Mouse (Mus musculus): ENCODE results near the gene Nfib.
A peak's percentile ranks its signal among the peaks of the same experiment; 100 is the strongest.

The Nfib gene

DNA sequence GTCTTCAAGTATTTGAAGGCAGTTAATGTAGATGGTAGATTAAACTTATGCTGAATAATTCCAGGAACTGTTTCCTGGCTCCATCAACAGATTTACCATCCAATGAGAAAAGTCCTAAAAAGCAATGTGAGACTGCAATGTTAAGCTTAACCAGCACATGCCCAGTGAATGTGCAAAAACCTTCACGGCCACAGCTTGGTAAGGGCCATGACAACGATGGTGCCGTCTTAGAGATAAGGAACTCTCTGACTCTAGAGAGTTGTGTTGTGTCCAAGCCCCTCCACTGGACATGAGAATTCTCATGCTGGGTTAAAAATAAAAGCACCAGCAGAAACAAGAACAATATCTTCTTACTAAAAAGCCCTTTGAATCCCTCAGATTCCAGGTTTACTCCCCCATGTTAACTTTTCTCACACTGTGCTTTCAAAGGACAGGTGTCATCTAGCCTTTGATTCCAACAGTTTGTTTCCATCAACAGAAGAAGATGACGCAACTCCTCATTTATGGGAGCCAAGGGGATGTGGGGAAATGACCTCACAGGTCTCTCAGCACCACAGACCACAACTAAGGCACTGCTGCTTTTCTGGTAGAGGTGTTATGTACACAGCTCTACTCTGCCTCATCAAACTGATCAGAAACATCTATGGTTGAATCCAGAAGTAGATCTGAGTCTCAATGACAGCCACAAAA is 340.7 kb downstream of the Nfib start:
- no peak for DNase-seq (ENCODE audit: low read depth, low spot score)

DNA sequence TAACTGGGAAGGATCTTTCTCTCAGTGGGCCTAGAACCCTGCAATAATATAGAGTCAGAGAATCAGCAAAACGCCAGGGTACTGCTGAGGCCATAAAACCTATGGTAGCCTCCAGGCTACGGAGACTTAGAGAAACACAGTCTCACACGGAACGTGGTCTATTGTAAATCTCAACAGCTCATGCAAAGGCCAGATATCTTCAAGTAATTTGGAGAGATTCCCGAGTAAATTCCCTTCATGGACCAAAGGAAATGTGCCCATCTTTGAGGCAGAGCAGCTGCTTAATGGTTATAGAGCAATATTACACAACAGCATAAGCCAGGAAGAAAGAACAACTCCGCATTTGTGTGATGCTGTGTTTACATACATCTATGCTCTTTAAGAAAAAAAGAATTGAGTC is 341.6 kb downstream of the Nfib start:
- DNase-seq (ENCODE audit: low read depth, low spot score): no peak

DNA sequence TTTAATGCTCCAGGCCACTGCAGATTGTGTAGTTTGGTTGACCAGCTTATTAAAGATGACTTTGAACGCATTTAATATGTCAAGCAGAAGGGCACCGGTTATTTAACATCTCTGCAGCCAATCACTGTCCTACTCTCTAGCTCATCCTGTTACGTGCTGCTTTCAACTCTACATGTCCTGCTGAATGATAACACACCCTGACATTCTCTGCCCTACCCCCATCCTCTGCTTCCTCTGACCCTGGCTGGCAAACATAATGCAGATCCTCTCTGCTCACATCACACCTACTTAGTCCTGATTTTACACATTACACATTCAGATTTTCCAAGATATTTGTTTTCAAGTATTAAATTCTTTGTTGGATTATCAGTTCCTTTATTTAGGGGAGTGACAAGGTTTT is 343.3 kb downstream of the Nfib start:
- no peak for DNase-seq (ENCODE audit: low read depth, low spot score)

GRCm38 (mm10) chr4:82360081-82360511 is 345.5 kb downstream of the Nfib start:
- DNase-seq (ENCODE audit: low read depth, low spot score): no peak

GRCm38 (mm10) chr4:82359110-82359509 is 346.4 kb downstream of the Nfib start:
- no peak for DNase-seq (ENCODE audit: low read depth, low spot score)

- DNase-seq (ENCODE audit: low read depth, low spot score): no peak
Measured at GRCm38 (mm10) chr4:82349006-82349405, 356.5 kb downstream of the Nfib start.

DNA sequence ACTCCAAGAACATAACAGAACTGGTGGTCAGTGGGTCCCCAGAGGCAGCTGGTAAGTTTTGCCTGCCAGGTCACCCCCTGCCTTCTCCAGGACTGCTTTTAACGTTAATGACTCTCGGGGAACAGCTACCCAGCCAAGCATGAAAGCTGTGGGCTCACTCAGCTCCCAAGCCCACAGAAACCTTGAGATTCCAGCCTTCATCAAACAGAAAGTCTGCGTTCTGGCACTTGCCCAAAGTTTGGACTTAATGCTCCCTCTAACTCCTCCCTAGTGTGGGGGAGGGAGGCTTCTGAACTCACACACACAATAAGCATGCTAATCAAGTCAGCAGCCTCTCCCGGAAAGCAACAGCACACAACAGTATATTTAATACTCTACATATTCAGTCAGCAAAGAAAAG is 360.8 kb downstream of the Nfib start:
- peak; percentile 67 for DNase-seq (ENCODE audit: low read depth, low spot score)

- DNase-seq (ENCODE audit: low read depth, low spot score): peak; percentile 33
Measured at GRCm38 (mm10) chr4:82344224-82344623, 361.3 kb downstream of the Nfib start.

GRCm38 (mm10) chr4:82338930-82339329 is 366.6 kb downstream of the Nfib start:
- no peak for DNase-seq (ENCODE audit: low read depth, low spot score)

DNA sequence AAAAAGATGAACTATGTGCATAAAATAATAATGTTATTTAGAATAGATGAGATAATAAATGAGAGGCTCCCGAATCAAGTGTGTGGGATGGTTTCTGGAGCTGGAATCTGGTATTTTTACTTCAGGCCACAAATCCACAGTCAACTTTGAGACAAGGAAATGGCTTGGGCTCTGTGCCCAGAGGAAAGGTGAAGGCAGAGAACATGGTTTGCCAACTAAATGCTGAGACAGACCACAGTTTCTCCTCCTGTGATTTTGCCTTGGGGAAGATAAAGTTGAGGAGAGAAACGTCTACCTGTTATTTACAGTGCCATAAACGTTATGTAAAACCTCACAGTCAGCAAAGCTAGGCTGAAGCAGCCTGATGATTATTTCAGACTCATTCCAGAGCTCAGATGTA is 367.1 kb downstream of the Nfib start:
- no peak for DNase-seq (ENCODE audit: low read depth, low spot score)

- no peak for DNase-seq (ENCODE audit: low read depth, low spot score)
Measured at GRCm38 (mm10) chr4:82336951-82337381, 368.6 kb downstream of the Nfib start.

- no peak for DNase-seq (ENCODE audit: low read depth, low spot score)
Measured at GRCm38 (mm10) chr4:82335266-82335865, 370.2 kb downstream of the Nfib start.

- no peak for DNase-seq (ENCODE audit: low read depth, low spot score)
Measured at GRCm38 (mm10) chr4:82333413-82333812, 372.1 kb downstream of the Nfib start.

GRCm38 (mm10) chr4:82330095-82330494 is 375.5 kb downstream of the Nfib start:
- DNase-seq (ENCODE audit: low read depth, low spot score): no peak

- DNase-seq (ENCODE audit: low read depth, low spot score): no peak
Measured at GRCm38 (mm10) chr4:82326140-82326529, 379.4 kb downstream of the Nfib start.

DNA sequence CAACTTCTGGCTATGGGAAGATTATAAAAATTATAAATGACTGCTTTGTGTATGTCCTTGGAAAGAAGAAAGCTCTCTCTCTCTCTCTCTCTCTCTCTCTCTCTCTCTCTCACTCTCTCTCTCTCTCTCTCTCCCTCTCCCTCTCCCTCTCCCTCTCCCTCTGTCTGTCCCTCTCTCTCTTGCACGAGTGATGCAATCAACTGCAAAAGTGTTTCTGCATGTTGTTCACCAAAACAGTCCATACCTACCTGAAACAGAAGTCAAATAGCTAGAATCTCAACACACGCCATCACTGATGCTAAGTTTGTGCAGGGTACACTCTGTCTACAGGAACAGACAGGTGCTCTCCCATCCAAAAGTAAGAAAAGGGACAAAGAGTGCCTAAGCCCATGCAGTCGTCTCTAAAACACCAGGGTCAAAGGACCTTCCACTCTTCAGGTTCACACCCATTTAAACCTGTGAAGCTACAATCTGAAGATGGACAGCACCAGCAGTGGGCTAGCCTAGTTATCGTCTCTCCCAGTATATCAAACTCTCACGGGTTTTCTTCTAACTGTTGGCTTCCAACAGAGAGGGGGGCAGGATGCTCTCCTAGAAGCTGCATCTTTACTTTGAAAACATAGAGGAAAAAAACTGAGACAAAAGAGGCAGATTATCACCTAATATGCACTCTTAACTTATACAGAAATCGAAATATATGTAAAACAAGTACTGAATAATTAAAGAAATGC is 380.0 kb downstream of the Nfib start:
- no peak for DNase-seq (ENCODE audit: low read depth, low spot score)

DNA sequence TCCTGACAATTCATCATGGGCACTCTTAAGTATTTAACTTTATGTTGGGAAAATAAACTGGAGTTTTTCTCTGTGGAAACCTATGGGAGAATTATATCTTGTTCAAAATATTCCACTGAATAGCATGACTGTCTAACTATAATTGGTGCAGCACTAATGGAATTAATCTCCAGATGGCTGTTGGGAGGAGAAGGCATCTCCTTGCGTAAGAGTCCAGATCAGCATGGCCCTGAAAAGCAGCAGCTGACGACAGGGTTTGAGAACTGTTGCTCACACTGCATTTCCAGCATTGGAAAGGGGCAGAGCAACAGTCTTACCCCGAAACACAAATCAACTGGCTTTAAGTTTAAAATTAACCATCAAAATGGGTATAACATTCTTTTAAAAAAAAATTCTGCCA is 380.6 kb downstream of the Nfib start:
- DNase-seq (ENCODE audit: low read depth, low spot score): no peak

- no peak for DNase-seq (ENCODE audit: low read depth, low spot score)
Measured at GRCm38 (mm10) chr4:82321008-82321407, 384.5 kb downstream of the Nfib start.

GRCm38 (mm10) chr4:82319388-82319787 is 386.2 kb downstream of the Nfib start:
- DNase-seq (ENCODE audit: low read depth, low spot score): no peak

- no peak for DNase-seq (ENCODE audit: low read depth, low spot score)
Measured at GRCm38 (mm10) chr4:82316168-82316567, 389.4 kb downstream of the Nfib start.

DNA sequence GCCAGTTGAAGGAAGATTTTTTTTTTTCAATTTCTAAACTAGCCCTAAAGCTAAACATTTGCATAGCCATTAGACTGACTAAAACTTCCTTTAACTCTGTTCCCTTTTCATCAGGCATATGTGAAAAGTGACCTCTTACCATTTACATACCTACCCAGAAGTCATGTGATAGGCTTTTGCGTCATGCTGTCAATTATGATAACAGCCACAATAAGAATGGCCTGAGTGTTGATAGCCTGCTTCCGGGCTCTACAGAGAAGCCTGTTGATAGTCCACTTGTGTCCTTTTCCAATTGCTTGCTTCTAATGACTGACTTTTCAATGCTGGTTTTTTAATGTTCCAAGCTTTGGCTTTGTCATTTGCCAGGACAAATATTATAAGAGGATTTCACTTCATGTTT is 389.8 kb downstream of the Nfib start:
- DNase-seq (ENCODE audit: low read depth, low spot score): no peak

DNA sequence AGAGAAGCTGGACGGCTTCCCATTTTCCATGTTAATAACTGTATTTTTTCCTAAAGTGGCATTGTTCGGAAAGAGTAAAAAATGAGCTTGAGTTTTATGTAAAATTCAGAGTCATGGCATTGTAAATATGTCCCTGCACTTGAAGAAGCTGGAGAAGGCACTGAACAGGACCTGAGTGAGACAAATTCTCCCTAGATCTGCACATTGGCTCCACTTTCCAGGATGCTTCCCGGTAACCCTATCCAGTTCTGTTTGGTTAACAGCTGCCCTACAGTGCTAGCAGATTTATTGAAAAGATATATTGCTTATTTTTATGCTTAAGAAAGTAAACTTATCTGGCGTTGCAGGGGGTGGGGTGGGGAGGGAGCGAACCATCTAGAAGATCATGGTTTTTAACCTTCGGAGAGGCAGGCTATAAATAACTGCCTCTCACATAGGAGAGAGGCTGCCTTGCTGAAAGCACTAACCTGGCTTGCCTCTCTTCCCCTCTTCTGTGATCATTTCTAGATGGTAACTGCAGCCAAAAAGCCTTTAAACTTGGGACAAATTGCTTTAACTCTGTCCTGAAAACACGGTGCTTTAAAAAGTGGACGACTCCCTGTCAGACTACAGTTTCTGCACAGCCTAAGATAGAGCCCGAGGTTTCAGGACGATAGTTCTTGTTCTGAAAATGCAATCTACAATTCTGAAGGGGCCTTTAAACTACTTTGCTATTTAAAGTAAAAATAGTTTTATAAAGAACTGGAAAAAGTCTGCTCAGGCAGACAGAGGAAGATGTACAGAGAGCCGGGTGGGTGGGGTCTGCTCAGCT is 394.4 kb downstream of the Nfib start:
- DNase-seq (ENCODE audit: low read depth, low spot score): no peak

All from ZHBTc4 (cell line).